Mouse (Mus musculus) urinary bladder, postnatal 14 days (tissue): ENCODE results near the gene Wdr78.

ENCODE experiments used
- DNase-seq: peaks from one replicate; pipeline ENCODE4 v3.0.0; 2021; ENCODE audit warnings: low spot score

Wdr78 gene

DNA sequence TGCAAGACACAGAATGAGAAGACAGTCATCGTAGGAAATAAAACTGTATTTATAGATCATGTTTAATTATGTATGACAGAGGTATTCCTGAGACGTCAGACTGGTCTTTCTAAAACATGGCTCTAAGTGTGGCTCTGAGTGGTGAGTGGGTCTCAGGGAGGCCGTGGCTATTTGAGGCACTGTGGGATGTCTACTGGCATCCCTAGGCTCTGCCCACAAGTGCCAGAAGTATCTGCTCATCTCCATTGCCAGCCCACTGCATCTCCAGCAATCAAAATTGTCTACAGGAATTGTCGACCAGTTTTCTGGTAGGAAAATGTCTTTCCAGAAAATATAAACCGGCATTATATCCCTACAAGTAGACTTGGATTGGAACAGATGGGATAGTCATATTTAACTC lies 57.4 kb downstream of the Wdr78 start:
- DNase-seq = no peak

DNA sequence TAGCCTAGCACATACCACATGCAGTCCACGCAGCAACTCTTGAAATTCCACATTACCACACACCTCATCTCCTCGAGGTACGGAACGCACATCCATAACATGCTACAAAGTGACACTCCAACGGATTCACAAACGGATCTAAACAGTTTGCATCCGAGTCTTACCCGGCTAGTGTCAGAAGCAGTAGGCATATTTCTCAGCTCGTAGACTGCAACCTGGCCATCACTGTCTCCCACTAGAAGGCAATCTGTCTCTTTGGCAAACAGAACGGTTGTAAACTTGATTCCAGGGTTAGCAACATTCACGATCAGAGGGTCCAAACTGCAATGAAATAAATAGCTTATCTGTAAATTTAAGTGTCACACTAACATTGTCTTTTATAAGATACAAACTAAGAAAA lies 66.3 kb downstream of the Wdr78 start:
- DNase-seq = no peak

DNA sequence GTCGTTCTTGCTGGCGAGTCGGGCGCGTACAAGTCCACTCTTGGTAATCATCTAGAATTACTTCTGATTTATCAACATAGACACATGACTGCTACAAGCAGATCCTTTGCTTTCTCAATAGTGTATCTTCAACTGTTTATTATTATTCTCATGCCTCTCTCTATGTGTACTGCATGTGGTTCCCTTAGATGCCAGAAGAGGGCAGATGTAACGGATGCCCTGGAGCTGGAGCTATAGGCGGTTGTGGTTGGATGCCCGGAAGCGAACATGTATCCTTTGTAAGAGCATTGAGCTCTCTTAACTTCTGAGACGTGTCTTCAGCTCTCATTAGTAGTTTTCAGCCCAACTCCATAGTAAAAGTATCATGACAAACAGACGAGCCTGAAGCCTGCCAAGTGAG lies 71.4 kb downstream of the Wdr78 start:
- no peak for DNase-seq

DNA sequence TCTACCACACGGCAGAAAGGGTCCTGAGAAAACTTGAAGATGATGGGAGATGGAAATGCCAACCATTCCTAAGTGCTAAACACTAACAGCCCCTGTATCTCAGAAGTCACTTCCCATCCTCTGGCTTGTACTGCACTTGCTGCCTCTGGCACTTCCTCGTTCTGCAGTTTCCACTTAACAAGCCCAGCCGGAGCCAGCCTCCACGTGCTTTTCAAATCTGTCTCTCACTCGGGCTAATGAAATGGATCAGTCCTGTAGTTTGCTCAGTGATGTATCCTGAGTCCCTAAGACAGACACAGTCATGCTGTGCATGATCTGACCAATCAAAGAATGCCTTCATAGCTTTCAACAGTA lies 74.5 kb downstream of the Wdr78 start:
- no peak for DNase-seq

DNA sequence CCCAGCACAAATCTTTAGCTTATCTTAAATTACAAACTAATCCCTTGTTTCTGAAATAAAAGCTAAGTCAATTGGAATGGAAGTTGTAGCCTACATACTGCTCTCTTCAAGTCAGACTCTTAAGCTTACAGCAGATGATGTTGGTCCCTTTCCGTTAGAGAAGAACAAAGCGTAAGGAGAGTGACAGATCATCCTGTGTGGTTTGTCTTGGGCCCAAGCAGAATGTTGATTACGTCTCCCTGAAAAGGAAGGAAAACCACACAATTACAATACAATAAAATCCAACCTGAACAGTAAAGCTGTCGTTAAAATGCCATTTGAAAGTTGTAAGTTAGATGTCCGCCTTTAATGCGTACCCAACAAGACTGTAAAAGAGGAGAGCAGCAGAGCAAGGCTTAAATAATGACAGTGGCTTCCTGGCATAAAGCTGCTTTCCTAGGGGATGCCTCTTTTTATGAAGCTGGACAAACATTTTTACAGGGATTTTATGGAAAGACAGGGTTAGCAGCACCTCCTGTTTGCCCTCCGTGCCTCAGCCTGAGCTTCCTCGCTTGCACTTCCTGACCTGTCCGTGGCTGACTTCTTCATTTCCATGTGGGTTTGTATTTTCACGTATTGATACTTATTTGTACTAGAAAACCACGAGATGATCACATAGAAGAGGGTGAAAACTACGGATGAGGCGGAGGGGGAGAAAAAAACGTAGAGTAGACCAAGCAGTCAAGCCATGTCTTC lies 75.1 kb downstream of the Wdr78 start:
- no peak for DNase-seq

DNA sequence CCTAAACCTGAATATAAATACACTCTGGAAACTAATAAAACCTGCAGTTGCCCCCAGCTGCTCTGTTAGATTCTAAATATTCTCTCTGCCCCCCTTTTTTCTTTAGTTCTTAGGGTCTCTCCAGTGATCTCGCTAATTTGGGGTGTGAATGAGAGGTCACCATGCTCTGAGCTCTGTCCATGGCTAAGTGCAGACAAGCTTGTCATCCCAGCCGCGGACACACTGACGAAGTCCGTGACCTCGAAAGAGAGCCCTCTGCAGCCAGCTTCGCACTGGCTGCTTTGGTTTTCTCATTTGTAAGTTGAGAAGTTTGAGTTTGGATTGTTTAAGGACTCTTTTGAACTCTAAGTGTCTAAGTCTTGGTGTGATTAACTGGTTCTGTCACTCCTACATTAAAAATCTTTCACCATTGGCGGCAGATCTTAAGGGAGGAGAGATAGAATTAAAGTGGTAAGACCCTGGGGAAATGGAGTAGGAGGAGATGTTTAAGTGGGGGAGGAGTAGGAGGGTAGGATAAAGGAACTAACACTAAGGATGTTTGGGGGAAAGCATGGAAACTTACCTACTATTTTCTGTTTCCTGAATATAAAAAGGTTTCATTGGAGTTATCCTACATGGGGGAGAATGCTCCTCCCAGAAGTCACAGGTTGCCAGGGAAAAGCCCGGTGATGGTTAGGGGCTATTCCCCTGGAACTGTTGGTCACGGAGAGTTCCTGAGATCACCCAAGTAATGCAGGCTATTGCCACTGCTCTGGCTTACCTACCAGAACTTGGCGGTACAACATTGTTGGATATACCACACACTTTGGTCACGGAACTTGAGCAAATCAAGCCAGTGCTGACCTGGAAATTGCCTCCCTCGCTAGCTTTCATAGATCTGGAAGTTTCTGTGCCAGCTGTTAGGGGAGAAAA lies 85.9 kb downstream of the Wdr78 start:
- no peak for DNase-seq

DNA sequence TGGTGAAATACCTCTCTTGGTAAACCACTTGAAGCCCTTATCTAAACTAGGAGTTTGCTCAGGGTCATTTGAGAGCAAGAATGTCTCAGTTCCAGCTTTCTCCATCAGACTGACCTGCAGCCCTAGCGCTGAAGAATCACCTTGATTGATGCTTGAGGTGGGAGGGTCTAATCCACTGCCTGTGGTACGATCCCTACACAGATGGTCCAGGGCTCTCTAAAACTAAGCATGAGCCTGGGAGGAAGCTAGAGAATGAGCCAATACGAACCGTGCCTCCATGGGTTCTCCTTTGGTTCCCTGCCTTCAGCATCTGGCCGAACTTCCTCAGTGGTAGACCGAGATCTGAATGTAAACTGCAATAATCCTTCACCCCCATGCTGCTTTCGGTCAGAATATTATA lies 86.6 kb downstream of the Wdr78 start:
- DNase-seq = no peak

DNA sequence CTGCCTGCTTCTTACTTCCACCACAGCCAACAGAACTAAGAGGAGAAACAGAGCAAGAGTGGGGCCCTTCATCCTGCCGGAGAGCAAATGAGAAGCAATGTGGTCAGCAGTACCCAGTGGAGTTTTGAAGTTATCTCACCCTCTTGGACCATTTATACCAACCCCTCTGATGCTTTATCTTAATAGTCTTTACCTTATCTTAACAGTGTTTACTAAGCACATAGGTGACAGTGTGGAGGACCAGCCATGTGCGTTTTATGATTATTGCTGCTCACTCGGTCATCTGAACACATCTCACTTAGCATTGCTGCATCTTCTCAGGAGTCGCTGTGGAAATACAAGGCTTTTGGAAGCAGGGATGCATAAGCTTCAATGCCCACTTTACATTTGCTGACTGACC lies 87.7 kb downstream of the Wdr78 start, which contains the start of gene Insl5:
Gene Insl5 (minus strand): TSS at position 222 of the 400 bp plus-strand sequence.
- no peak for DNase-seq

DNA sequence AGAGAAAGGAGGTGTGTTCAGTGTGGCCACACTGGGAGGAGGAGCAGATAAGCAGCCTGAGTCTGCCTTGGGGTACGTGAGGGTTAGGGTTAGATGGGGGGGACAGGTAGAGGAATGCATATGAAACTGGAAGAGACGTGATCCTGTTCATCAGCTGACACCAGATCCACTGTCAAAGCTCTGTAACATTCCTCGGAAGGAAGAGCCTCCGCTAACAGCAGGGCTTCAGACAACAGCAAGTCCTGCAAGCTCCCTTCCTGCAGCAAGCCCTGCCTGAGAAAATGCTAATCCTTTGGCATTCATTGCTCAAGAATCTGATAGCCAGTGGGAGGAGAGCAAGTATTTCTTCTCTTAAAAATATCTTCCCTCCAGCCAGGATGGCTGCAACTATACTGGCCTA lies 100.9 kb downstream of the Wdr78 start:
- DNase-seq = no peak

DNA sequence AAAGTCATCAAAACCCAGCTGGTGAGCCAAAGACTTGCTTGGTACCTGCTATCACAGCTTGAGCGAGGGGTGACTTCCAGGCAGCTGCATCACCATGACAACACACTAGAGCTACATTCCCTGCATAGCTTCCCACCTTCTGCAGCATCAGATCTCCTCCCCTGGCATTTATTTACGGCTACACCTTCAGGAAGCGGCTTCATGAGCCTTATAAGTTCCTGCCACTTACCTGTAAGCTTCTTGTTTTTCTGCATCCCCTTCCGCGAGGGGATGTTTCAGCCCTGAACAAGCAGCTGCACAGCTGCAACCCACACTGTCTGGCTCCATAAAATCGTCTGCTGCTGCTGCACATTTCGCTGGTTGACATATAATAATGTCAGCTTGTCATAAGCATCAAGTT lies 102.5 kb downstream of the Wdr78 start:
- DNase-seq = no peak

DNA sequence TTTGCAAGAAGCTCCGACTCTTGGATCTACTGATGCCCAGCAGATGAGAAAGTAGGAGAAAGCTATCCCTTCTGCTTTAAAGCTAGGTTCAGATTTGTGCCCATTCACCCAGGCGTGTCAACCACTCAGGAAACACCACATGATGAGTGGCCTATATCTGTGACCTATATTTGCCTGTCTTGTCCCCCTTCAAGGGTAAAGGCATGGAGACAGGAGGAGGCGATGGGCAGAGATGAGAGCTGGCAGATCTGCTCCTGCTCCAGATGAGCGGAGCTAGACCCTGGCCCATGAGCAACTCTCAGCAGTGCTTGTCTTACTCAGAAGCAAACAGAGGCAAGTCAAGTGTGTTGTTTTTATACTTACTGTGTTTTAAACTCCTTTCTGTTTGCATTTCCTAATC lies 103.6 kb downstream of the Wdr78 start:
- no peak for DNase-seq

DNA sequence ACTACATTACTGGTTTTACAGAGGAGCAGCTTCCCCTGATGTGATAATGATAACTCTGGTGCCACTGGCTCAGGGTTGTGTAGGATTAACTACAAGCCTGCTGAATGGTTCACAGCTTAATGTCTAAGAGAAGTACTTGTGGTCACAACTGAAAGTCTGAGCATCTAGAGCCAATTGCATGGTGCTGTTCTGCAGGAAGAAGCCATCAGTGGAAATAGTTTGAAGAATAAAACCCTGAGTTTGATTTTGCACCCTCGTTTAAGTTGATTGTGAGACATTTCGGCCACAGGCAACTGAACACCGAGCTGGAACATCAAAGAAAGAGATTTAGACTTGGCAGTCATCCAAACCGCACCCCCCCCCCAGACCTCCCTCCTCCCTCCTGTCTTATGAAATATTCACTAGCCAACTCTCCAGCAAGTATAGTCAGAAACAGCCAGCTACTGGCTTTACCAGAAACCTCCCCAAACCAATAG lies 107.4 kb downstream of the Wdr78 start:
- DNase-seq = no peak

DNA sequence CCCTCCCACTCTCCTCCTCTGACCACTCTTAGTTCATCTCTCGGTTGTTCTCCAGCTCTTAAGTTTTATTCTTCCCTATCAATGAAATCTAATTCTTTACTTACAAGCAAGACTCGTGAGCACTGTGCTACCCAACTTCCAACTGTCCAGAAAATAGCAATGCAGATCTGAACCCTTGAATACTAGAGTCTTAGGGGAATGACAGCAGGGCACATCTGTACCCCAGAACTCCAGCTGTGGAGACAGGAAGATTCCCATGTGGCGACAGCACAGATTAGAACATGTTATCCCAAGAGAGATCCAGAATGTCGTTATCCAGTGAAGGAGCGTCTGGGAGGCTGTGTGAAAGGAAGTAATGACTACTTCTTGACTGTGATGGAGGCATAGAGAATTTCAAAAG lies 108.1 kb downstream of the Wdr78 start:
- DNase-seq = no peak

DNA sequence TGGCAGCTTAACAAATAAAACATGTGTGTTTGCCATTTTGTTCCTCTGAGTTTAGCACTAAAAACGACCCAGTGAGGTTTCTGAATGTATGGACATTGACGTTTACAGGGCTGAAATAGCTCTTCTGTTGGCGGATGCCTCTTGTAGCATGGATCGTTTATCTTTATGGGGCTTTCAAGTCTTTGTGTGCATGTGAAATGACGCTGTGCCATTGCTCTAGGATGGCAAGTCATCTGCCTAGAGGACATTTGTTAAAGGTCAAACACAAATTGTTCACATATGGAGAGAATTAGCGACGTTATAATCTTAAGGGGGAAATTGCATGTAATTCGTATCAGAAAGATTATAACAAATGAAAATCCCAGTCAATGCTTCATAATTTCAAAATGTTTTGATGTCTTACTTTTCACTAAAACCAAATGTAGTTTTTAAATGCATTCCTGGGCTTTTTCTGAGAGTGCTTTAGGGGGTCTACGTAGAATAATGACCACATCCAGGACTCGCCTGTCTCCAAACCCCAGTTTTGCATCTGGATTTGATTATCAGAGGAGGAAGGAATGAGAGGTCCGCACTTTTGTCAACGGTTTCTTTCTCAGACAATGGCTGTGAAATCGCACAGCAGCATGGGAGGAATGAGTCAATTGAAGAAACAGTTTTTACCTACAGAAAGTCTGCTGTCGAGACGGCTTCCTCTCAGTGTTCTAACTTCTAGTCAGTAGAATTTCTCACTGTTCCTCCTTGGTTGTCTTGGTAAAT lies 109.0 kb downstream of the Wdr78 start:
- DNase-seq = no peak

DNA sequence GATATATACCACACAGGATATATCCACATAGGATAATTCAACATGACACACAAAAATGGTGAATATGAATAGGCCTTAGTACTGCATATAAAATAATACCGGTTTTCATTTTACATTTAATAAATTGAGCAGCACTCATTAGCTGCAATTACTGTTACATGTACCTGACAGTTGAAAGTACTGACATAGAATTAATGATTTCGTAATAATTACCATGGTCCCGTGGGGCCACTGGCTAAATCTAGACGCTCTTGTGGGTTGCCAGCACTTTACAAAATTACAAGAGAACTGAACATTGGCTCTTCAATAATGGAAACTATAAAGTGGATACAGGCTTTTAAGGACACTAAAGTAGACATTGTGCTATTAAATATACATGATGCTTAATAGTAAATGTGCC lies 109.7 kb downstream of the Wdr78 start:
- no peak for DNase-seq

DNA sequence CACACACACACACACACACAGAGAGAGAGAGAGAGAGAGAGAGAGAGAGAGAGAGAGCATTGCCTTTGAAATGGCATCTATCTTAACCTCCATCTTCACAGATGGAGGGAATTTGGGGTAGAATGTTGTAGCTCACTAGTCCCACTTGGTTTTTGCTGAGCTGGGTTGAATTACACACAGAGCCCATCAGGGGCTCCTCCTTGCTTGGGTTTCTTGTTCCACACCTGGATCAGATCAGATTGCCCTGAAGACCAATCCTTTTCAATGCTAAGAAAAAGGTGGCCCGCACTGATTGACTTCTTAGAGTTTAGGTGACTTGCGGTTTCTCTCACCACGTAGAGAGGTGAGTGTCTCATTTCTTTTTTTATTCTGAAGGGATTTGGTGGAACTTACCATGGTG lies 122.7 kb downstream of the Wdr78 start:
- DNase-seq = no peak

DNA sequence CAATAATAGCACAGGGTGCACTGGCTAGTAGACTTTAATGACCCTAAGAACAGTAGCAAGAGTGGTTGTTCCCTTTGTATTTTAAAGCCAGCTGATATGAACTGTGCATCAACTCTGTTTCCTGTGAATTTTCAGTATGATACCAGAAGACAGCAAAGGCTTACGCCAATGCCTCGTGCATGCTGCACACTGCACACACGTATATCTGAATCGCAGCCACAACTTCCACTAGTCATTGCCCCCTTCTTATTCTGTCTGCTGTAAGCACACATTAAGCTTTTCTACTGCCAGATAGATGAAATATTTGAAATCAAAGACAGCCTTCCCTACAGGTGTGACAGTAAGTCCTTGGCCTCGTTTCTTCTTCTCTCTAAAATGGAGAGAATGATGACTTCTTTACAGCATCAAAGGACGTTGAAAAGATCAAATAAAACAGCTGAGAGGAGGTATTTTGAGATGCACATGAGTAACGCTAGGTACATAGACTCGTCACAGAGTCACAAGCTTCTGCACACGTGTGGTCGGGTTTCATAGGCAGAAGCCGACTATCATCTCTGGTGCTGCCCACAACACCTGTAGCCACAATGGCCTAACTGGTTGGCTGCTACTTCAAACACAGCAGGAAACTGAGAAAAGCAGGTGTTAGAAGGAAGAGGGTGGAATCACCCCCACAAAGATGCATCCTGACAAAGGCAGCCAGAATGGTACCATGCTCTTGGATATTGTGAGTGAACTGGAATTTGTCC lies 123.6 kb downstream of the Wdr78 start:
- DNase-seq = no peak

DNA sequence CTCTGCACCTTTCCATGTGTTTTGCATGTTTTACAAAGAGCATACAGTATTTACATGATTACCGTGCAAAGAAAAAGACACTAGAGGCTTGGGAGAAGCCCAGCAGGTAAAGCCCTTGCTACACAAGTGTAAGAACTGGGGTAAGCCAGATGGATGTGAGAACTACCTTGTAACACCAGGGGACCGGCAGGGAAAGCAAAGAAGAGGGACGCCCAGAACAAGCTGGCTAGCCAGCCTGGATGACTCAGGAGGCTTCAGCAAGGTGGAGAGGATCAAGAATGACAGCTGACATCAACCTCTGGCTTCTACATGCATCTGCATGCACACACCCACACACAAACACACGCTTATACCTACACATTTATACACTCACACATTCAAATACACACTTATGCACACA lies 124.3 kb downstream of the Wdr78 start:
- no peak for DNase-seq

DNA sequence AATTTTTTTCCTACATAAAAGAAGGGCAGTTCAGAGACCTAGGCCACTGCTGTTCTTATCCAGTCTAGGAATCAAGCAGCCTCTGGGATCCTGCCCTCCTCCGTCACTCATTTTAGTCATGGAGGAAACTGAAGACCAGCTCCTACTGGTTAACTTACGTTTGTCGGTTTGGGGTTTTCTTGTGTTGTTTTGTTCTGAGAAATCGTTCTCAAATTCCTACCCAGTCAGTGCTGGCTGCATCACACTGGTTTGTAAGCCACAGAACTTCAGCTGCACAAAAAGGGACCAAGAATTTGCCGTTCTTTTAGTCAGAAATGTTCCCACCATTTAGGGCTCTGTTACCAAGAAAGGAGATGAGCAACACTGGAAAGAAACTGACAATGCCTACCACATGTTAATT lies 125.0 kb downstream of the Wdr78 start:
- DNase-seq = no peak

DNA sequence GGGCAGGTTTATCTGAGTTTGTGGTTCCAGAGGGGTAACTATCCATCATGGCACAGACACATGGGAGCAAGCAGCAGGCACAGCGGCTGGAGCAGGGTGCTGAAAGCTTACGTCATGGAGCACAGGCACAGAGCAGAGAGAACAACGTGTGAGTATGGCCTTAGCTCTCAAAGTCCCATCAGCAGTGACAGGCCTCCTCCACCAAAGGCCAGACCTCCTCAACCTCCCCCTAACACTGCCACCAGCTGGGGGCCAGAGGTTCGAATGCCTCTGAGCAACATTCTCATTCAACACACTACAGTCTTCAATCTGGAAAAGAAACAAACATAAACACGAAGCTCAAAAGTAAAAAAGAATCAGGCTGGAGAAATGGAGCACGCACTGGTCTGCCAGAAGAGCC lies 125.8 kb downstream of the Wdr78 start:
- DNase-seq = no peak
